Mouse (Mus musculus): ENCODE results near the gene Ebf1. TPM values are rescaled to one million over a fixed set of nuclear protein-coding genes. Genes with fewer than 3 reads are reported as not detected.

Gene Ebf1
- 1.7 TPM for polyA plus RNA-seq (2014; fragmentation: Illumina TruSeq; extraction: RNeasy Lipid Tissue Mini Kit (QIAGEN cat#74804); ENCODE audit: low read depth, low replicate concordance)

DNA sequence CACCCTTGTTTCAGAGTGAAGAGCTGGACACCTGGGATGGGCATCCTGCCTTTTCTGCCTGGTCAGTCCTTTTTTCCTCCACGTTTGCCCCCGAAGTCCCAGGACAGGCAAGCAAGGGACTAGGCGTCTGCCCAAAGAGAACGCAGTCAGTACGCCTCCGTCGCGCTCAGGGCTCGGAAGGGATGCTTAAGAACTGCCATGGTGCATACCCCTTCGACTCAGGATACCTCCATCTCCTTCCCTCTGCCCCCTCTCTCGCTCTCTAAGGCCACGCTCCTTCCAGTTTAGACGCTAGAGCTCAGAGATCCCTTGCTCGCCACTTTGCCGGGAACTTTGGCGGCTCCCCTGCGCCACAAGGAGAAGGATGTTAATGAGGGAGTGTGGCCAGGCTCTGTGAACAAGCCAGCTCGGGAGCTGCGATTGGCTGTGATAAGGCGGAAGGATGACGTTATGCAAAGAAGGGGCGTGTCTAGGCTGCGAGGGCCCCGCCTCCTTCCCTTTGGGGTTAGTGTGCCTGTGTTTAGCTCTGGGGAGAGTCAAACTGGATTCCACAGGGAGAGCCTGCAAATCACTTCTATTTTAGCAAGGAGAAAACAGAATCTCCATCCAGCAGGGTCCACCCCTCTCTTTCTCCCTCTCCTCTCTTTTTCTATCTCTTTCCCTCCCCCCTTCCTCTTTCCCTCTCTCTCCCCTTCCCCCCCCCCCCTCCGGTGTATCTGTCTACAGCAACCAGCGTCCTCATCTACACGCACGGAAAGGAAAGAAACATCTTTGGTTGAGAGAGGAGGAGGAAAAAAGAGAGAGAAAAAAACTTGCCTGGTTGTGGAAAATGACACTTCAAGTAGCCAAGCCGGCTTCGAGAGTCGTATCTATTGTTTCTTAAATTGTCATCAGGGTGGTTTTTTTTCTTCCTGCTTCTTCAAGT lies at the start of gene Ebf1:
Gene Ebf1, plus strand, starts transcription at position 530 of the 925 bp plus-strand sequence.

Other genes starting within 250 kb of the Ebf1 start
- not detected for gene Il12b, start 217.3 kb upstream of the Ebf1 start, polyA plus RNA-seq (2014; fragmentation: Illumina TruSeq; extraction: RNeasy Lipid Tissue Mini Kit (QIAGEN cat#74804); ENCODE audit: low read depth, low replicate concordance)
- gene Ublcp1, start 146.8 kb upstream of the Ebf1 start, polyA plus RNA-seq (2014; fragmentation: Illumina TruSeq; extraction: RNeasy Lipid Tissue Mini Kit (QIAGEN cat#74804); ENCODE audit: low read depth, low replicate concordance): 70.4 TPM
- 9.7 TPM for gene Rnf145, start 98.4 kb upstream of the Ebf1 start, polyA plus RNA-seq (2014; fragmentation: Illumina TruSeq; extraction: RNeasy Lipid Tissue Mini Kit (QIAGEN cat#74804); ENCODE audit: low read depth, low replicate concordance)